Mouse (Mus musculus) urinary bladder, postnatal 25 days (tissue): ENCODE data around the gene Anxa11.
"Not testable (repeated sequence)": the region's sequence is repeated elsewhere in the genome, so short reads cannot be mapped to it uniquely, and the experiment has no call there.

ENCODE experiments used
- DNase-seq: peaks from one replicate; pipeline ENCODE4 v3.0.0; 2022; ENCODE audit warnings: low spot score

Anxa11 gene

GRCm38 (mm10) chr14:25841579-25841978, 377 bp upstream of the Anxa11 start:
- DNase-seq = no peak

GRCm38 (mm10) chr14:25842688-25843003, 690 bp downstream of the Anxa11 start:
- DNase-seq = no peak

GRCm38 (mm10) chr14:25844372-25844771, 2.4 kb downstream of the Anxa11 start:
- DNase-seq = no peak

GRCm38 (mm10) chr14:25845832-25846383, 4.0 kb downstream of the Anxa11 start:
- no peak for DNase-seq

- no peak for DNase-seq
These were observed 4.6 kb downstream of the Anxa11 start for GRCm38 (mm10) chr14:25846516-25846915.

GRCm38 (mm10) chr14:25847660-25848059, 5.7 kb downstream of the Anxa11 start:
- DNase-seq = no peak

- DNase-seq = no peak
These were observed 6.3 kb downstream of the Anxa11 start for GRCm38 (mm10) chr14:25848237-25848636.

- DNase-seq = not testable (repeated sequence)
These were observed 6.8 kb downstream of the Anxa11 start for GRCm38 (mm10) chr14:25848708-25849107.

- DNase-seq = no peak
These were observed 8.5 kb downstream of the Anxa11 start for GRCm38 (mm10) chr14:25850433-25850832.

- DNase-seq = no peak
These were observed 9.2 kb downstream of the Anxa11 start for GRCm38 (mm10) chr14:25851189-25851588.

- no peak for DNase-seq
These were observed 10.2 kb downstream of the Anxa11 start for GRCm38 (mm10) chr14:25852121-25852561.

GRCm38 (mm10) chr14:25853295-25853694, 11.3 kb downstream of the Anxa11 start:
- no peak for DNase-seq

GRCm38 (mm10) chr14:25853717-25854452, 11.9 kb downstream of the Anxa11 start:
- no peak for DNase-seq

GRCm38 (mm10) chr14:25855241-25855885, 13.4 kb downstream of the Anxa11 start:
- no peak for DNase-seq

GRCm38 (mm10) chr14:25857168-25857621, 15.2 kb downstream of the Anxa11 start:
- no peak for DNase-seq

- no peak for DNase-seq
These were observed 16.0 kb downstream of the Anxa11 start for GRCm38 (mm10) chr14:25857940-25858339.

- no peak for DNase-seq
These were observed 20.0 kb downstream of the Anxa11 start for GRCm38 (mm10) chr14:25861771-25862530.

- no peak for DNase-seq
These were observed 21.8 kb downstream of the Anxa11 start for GRCm38 (mm10) chr14:25863721-25864120.

- DNase-seq = no peak
These were observed 23.3 kb downstream of the Anxa11 start for GRCm38 (mm10) chr14:25865251-25865650.

- no peak for DNase-seq
These were observed 24.4 kb downstream of the Anxa11 start for GRCm38 (mm10) chr14:25866384-25866783.

GRCm38 (mm10) chr14:25866832-25867231, 24.9 kb downstream of the Anxa11 start:
- no peak for DNase-seq

- DNase-seq = no peak
These were observed 25.9 kb downstream of the Anxa11 start for GRCm38 (mm10) chr14:25867834-25868233.

- DNase-seq = no peak
These were observed 26.8 kb downstream of the Anxa11 start for GRCm38 (mm10) chr14:25868706-25869105.
